Mouse (Mus musculus): Measurements from ENCODE around the gene Glis3.

- TF ChIP-seq TAL1 (IDR thresholded peaks at IDR 0.05; ENCODE audit: low read length) (no peak), GATA1 (IDR thresholded peaks at IDR 0.05; ENCODE audit: low read length) (no peak)
Measured at GRCm38 (mm10) chr19:28452951-28453520, 226.8 kb downstream of the Glis3 start.
